Mouse (Mus musculus) monocyte, adult 5-6 weeks (primary cell): Measurements from ENCODE around the gene Adam8. TPM values are rescaled to one million over a fixed set of nuclear protein-coding genes. Genes with fewer than 3 reads are reported as not detected.

Experiments used
- ATAC-seq: fragments of 153-309, 156-312 bp; replicated peaks from 2 replicates; pipeline ENCODE4 v1.8.0; 2017; ENCODE audit warnings: mild to moderate bottlenecking; ENCODE audit not compliant: low TSS enrichment, insufficient number of reproducible peaks, severe bottlenecking, poor library complexity, low FRiP score
- total RNA-seq: library from RNA; stranded (forward); fragments of 200-1000, 200-491, 200-594 nt; gene quantifications from 3 replicates; pipeline ENCODE4 v1.2.3, GENCODE M21; 2017

Adam8 gene
- total RNA-seq, 1 experiment from 2014 or later = 40.8 TPM

DNA sequence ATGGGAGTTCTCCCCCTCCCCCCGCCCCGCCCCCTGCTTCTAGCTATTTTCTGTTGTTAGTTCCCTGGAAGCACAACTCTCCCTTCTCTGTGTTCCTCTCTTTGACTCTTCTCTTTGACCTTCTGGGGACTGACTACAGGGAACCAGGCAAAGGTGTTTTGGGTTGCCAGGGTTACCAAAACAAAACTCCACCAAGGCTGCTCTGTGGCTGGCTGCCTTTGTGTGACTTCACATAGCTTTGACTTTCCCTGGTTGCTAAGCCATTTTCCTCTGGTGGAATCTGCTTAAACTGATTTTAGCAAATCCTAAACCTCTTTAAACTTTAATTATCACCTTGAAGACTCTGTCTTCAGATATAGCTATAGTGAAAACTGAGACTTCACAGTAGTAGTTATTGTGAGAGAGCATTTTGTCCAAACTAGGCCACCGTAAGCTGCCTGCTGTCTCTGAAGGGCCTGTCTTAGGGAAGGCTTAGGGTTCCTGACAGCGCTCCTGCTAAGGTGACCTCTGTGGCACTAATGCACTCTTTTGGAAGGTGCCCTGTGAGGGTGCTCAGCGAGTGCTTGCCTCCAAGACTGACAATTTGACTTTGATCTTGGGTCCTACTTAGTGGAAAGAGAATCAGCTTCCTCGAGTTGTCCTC is 40.2 kb downstream of the Adam8 start:
- ATAC-seq = no peak

DNA sequence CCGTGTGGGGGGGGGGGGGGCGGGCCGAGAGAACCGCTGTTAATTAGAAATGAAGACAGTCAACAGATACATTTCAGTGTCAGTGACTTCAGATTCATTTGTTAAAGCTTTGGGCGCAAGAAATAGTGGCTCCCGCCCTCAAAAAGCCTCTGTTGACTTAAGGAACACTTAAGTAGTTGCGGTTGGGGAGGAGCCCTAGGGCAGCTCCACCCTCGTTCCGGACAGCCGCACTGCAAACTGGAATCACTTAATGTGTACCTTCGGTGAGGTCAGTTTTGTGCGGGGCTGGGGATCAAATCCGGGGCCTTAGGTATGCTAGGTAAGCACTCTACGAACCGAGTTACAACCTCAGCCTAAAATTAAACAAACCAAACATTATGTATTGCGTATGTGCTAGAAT is 41.3 kb downstream of the Adam8 start:
- 0 out of 2 replicates have a peak, but pooled peaks have one; percentile 40 for ATAC-seq

DNA sequence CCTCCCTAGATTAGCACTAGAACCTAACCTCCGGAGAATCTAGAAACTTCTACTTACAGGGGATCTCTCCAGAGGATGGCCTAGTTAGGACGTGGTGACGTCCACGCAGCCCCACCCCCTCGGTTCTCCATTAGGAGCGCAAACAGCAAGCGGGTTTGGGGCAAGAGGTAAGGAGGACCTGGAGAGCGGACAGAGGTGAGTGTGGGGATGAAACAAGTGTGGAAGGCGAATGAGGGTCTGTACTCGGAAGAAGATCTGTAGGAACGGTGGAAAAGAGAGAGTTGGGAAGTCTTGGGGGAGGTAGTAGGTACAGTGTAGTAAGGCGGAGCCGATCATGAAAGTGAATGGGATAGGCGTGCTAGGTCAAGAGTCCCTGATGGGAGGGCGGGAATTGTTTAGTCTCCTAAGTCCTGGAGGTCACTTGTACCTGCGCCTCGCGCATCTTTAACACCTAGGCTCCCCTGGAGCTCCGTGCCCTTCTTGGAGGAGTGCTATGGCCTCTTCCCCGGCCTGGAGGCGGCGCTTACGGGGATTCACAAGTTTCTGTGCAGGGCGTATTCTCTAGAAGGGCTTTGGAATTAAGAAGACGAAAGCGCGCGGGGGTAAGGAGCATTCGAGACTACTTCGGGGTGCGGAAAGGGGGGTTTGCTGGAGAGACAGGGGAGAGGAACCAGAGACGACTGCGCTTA is 41.9 kb downstream of the Adam8 start:
- ATAC-seq = peak; percentile 33; the same call in 1 of the 2 replicates

DNA sequence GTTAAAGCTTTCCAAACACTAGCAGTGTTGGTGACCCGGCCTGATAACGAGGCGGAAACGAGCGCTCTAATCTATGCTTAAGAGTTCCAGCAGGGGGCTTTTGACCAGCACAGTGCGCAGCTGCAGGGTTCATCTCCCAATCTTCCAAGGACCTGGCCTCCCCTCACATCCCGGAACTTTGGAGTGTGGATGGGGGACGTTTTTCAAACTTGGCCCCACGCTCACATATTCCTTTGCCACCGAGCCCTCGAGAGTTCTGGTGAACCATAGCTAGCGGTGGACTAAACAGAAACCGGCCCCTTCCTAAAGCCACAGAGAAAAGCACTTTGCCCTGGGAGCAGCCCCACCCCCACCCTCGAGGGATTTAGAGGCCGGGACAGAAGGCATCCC is 42.5 kb downstream of the Adam8 start:
- ATAC-seq = peak; percentile 59

DNA sequence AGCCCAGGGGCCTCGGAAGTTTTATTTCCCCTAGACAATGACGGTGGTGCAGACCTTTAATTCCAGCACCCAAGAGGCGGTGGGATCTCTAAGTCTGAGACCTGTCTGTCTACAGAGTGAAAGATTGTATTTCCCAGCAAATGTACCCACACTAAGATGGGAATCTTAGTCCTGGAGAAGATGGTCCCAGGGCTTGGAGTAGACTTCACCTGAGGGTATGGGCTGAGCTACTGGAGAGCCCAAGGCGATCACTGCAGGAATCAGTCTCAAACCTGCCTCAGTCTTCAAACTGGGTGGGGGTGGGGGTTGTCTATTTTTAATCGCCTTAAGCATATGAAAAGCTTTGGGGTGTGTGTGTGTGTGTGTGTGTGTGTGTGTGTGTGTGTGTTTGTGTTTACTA is 46.3 kb downstream of the Adam8 start:
- no peak for ATAC-seq

DNA sequence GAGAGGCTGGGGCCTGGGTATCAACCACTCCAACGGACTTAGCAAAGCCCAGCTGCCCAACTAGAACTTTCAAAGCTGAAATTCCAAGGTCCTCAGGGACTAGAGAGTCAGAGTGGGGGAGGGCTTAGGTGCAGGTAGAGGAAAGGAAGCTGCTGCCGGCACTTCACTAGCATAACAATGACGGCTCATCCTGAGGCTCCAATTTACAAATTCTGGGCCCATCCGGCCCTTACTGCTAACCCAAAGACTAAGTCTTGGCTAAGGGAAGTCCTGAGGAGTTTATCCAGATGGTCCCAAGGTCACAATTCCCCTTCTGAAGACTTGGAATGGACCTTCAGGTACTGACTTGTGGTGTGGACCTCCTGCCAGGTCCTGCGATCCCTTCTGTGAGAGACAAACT is 46.8 kb downstream of the Adam8 start:
- ATAC-seq = no peak

DNA sequence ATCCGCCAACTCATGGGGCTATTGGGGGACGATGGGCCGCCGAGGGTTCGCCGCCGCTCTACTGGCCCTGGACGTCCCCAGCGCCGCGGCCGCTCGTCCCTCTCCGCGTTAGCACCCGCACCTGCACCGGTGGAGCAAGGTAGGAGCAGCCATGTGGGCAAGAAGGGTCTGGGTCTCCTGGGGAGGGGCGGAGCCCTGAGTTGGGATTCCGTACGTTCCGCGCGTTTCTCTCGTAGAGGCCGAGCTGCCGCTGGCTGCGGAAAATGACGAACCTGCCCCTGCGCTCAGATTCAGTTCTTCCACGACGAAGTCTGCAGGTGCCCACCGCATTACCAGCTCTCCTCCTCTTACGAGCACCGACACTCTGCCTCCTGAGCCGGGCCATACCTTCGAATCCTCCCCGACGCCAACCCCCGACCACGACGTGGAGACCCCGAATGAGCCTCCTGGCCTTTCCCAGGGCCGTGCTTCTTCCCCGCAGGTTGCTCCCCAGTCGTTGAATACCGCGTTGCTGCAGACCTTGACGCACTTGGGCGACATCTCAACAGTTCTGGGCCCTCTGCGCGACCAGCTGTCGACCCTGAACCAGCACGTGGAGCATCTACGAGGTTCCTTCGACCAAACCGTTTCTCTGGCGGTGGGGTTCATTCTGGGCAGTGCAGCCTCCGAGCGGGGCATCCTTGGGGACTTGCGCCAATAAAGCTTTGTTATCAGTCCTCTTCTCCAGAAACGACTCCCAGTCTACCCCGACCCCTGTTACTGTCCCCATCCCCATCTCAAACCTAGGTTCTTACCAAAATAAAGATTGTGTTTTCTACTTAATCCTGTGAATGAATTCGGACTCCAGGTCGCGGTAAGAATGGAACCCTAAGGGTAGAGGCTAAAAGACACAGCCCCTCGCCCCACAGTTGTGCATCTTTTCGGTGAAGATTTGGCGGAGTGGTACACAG is 47.8 kb downstream of the Adam8 start:
- ATAC-seq = no peak

DNA sequence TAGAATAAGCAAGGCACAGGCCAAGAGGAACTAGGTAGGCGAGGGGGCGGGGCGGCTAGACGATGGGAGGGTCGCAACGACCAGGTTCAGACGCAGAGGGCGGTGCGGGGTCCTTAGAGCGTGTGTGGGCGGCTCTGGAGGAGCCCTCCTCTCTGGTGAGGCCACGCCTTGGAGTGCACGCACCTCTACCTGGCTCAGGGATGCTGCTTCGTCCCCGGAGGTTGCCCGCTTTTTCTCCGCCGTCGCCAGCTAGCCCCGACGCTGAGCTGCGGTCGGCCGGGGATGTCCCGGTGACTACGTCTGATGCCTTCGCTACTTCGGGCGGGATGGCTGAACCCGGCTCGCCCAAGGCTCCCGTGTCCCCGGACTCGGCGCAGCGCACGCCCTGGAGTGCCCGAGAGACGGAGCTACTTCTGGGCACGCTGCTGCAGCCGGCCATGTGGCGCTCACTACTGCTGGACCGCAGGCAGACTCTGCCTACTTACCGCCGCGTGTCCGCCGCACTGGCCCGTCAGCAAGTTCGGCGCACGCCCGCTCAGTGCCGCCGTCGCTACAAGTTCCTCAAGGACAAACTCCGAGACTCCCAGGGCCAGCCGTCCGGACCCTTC is 48.6 kb downstream of the Adam8 start, which contains the start of gene Utf1:
Gene Utf1 (plus strand): TSS at position 116 of the 608 bp plus-strand sequence.
- ATAC-seq = peak; percentile 8; the same call in 1 of the 2 replicates

DNA sequence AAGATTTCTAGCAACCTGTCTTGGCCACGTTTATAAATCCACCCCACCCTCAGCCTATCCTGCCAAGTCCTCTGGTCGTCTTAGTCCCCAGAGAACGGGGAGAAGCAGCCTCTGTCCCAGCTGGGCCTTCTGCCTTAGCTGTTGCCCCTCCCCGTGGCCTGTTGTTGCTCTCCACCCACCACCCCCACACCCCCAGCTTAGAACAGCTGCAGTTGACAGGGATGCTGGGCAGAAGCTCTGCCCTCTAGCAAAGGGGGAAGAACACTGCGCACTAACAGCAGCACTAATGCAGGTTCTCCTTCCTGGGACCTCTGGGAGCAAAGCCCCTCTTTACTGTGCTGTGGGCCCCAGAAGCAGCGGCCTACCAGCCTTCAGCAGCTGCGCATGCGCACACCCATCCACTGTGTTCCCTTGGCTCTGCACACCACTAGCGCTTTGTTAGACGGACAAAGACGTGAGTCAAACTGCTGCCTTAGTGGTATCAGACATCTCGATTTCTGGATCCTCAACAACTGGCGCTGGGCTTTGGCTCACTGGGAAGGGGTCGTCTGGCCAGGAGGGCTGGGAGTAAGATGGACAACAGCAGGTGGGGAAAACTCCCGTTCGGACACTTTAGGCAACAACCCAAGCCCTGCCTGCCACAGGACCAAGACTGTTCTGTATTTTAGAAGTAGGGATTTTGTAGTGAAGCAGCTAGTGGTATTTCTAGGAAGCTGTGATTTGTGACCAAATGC is 51.7 kb downstream of the Adam8 start:
- no peak for ATAC-seq

DNA sequence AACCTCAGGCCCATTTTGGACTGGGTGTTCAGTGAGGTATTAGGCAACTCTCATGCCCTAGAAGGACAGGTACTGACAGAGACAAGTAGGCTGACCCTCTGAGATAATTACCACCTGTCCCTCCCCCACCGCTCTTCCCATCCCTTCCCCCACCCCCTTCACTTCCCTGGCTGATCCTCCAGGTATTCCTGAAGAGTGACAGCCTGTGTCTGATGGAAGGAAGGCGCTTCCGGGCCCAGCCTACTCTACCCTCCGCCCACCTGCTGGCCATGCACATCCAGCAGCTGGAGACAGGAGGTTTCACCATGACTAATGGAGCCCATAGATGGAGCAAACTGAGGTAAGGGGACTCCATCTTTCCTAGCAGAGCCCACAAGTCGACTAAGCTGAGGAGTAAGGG is 54.6 kb downstream of the Adam8 start:
- ATAC-seq = no peak

DNA sequence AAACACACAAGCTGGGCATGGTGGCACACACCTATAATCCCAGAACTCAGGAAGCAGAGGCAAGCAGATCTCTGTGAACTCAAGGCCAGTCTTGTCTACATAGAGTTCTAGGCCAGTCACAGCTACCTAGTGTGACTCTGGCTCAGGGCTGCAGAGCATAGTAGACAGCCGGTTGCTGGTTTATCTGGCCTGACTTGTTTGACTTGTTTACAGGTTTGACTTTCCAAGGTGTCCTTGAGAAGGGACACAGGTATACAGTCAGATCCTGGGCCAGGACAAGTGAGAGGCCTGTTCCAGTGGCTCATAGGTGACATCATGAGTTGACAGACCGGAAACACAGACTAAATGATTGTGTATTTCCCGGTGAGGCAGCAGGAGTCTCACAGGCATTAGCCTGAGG is 55.2 kb downstream of the Adam8 start:
- ATAC-seq = no peak

DNA sequence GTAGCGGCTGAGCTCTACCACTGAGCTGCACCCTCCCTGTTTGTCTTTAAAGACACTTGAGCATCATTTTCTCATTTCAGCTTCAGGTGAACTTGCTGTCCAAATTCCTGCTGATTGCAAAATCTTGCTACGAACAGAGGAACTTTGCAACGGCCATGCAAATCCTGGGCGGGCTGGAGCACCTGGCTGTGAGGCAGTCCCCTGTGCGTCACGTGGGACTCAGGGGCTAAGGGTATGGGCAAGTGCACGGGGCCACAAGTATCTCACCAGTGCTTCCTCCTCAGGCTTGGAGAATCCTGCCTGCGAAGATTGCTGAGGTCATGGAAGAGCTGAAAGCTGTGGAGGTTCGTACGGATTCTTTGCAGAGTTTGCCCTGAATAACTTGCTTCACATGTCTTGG is 55.7 kb downstream of the Adam8 start:
- ATAC-seq = no peak

DNA sequence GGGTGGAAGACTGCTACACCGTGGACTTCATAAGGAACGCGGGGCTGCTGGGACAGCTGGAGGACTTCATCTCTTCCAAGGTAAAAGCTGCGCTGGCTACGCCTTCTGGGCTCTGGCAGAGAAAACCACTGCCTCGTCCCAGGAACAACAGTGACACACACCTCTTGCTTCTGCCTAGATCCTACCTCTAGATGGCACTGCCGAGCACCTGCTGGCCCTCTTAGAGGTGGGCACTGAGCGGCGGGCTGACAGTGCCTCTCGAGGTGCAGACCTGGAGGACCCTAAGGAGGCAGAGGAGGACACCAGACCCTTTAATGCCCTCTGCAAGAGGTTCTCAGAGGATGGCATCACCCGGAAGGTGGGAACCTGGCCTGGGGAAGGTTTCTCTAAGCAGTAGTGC is 61.6 kb downstream of the Adam8 start:
- ATAC-seq = peak; percentile 55; the same call in 1 of the 2 replicates

Other genes with a start within 250 kb of the Adam8 start
- not detected in 3 replicates for gene Adgra1, start 158.4 kb downstream of the Adam8 start, total RNA-seq
- gene Kndc1, start 97.9 kb downstream of the Adam8 start, total RNA-seq = not detected in 3 replicates
- not detected in 3 replicates for gene Utf1, start 48.8 kb downstream of the Adam8 start, total RNA-seq
- 1.5 TPM in 1 of 3 replicates, not detected in the others for gene 6430531B16Rik, start 13.8 kb downstream of the Adam8 start, total RNA-seq
- gene Zfp511, start 43.8 kb upstream of the Adam8 start, total RNA-seq = 27.4 to 31.4 TPM (median 27.6 TPM) in 3 replicates
- 16.3 to 28.9 TPM (median 26.9 TPM) in 3 replicates for gene Tubgcp2, start 44.1 kb upstream of the Adam8 start, total RNA-seq
- gene Msx3, start 56.5 kb upstream of the Adam8 start, total RNA-seq = not detected in 3 replicates
- gene Caly, start 90.0 kb upstream of the Adam8 start, total RNA-seq = 0.68 TPM in 1 of 3 replicates, not detected in the others
- not detected in 3 replicates for gene Prap1, start 100.8 kb upstream of the Adam8 start, total RNA-seq
- 2.8 to 7.7 TPM (median 4.5 TPM) in 3 replicates for gene Fuom, start 109.9 kb upstream of the Adam8 start, total RNA-seq
- gene Paox, start 123.2 kb upstream of the Adam8 start, total RNA-seq = 0.87 to 1.5 TPM (median 1.2 TPM) in 3 replicates
- gene Echs1, start 123.9 kb upstream of the Adam8 start, total RNA-seq = 37.8 to 42.3 TPM (median 41.5 TPM) in 3 replicates
- gene Mtg1, start 145.0 kb upstream of the Adam8 start, total RNA-seq = 3.7 to 7.6 TPM (median 4.4 TPM) in 3 replicates
- gene Sprn, start 162.3 kb upstream of the Adam8 start, total RNA-seq = not detected in 3 replicates
- gene Olfr522, start 172.2 kb upstream of the Adam8 start, total RNA-seq = not detected in 3 replicates
- gene Olfr523, start 180.7 kb upstream of the Adam8 start, total RNA-seq = not detected in 3 replicates
- not detected in 3 replicates for gene Olfr524, start 213.4 kb upstream of the Adam8 start, total RNA-seq
- 0.39 to 0.48 TPM in 2 of 3 replicates, not detected in the other for gene Cd163l1, start 225.7 kb upstream of the Adam8 start, total RNA-seq